Mouse (Mus musculus): Measurements from ENCODE around the gene Cdc42se2.

The Cdc42se2 gene

GRCm38 (mm10) chr11:54754301-54755147, 33.0 kb downstream of the Cdc42se2 start:
- no peak for DNase-seq (ENCODE audit: low spot score in 2 of 2)

GRCm38 (mm10) chr11:54751502-54751901, 36.0 kb downstream of the Cdc42se2 start:
- DNase-seq (ENCODE audit: low spot score in 2 of 2) = no peak

- DNase-seq (ENCODE audit: low spot score in 2 of 2) = no peak
Observed at GRCm38 (mm10) chr11:54748891-54749290, 38.6 kb downstream of the Cdc42se2 start.

GRCm38 (mm10) chr11:54744231-54744630, 43.2 kb downstream of the Cdc42se2 start:
- no peak for DNase-seq (ENCODE audit: low spot score in 2 of 2)

GRCm38 (mm10) chr11:54741330-54741729, 46.1 kb downstream of the Cdc42se2 start:
- no peak for DNase-seq (ENCODE audit: low spot score in 2 of 2)

GRCm38 (mm10) chr11:54739012-54739750, 48.3 kb downstream of the Cdc42se2 start:
- no peak for DNase-seq (ENCODE audit: low spot score in 2 of 2)

- no peak for DNase-seq (ENCODE audit: low spot score in 2 of 2)
Observed at GRCm38 (mm10) chr11:54736903-54737302, 50.6 kb downstream of the Cdc42se2 start.

GRCm38 (mm10) chr11:54735114-54735513, 52.4 kb downstream of the Cdc42se2 start:
- DNase-seq (ENCODE audit: low spot score in 2 of 2) = no peak

GRCm38 (mm10) chr11:54733546-54733945, 53.9 kb downstream of the Cdc42se2 start:
- no peak for DNase-seq (ENCODE audit: low spot score in 2 of 2)

- DNase-seq (ENCODE audit: low spot score in 2 of 2) = no peak
Observed at GRCm38 (mm10) chr11:54731367-54731766, 56.1 kb downstream of the Cdc42se2 start.

GRCm38 (mm10) chr11:54730931-54731330, 56.5 kb downstream of the Cdc42se2 start:
- no peak for DNase-seq (ENCODE audit: low spot score in 2 of 2)

GRCm38 (mm10) chr11:54729311-54729710, 58.2 kb downstream of the Cdc42se2 start:
- no peak for DNase-seq (ENCODE audit: low spot score in 2 of 2)

GRCm38 (mm10) chr11:54728371-54728770, 59.1 kb downstream of the Cdc42se2 start:
- no peak for DNase-seq (ENCODE audit: low spot score in 2 of 2)

GRCm38 (mm10) chr11:54727327-54727901, 60.1 kb downstream of the Cdc42se2 start:
- DNase-seq (ENCODE audit: low spot score in 2 of 2) = no peak

GRCm38 (mm10) chr11:54726571-54727062, 60.9 kb downstream of the Cdc42se2 start:
- DNase-seq (ENCODE audit: low spot score in 2 of 2) = peak; percentile 42 to 52

- no peak for DNase-seq (ENCODE audit: low spot score in 2 of 2)
Observed at GRCm38 (mm10) chr11:54724353-54725034, 63.0 kb downstream of the Cdc42se2 start.

GRCm38 (mm10) chr11:54722057-54722456, 65.4 kb downstream of the Cdc42se2 start:
- DNase-seq (ENCODE audit: low spot score in 2 of 2) = no peak

- no peak for DNase-seq (ENCODE audit: low spot score in 2 of 2)
Observed at GRCm38 (mm10) chr11:54718601-54719000, 68.9 kb downstream of the Cdc42se2 start.

- no peak for DNase-seq (ENCODE audit: low spot score in 2 of 2)
Observed at GRCm38 (mm10) chr11:54717893-54718292, 69.6 kb downstream of the Cdc42se2 start.

GRCm38 (mm10) chr11:54712849-54713248, 74.6 kb downstream of the Cdc42se2 start:
- no peak for DNase-seq (ENCODE audit: low spot score in 2 of 2)

- DNase-seq (ENCODE audit: low spot score in 2 of 2) = no peak
Observed at GRCm38 (mm10) chr11:54710512-54711293, 76.8 kb downstream of the Cdc42se2 start.
